Mouse (Mus musculus) kidney, adult 2 months (tissue): ENCODE data around the gene Lzts2. TPM values are rescaled to one million over a fixed set of nuclear protein-coding genes. Genes with fewer than 3 reads are reported as not detected.

Source experiments
- DNase-seq: peaks from one replicate; pipeline ENCODE4 v3.0.0; 2021
- H3K27ac ChIP-seq: fragments of 200-500 bp; 2 replicates; pipeline ENCODE4 v1.5.1; 2012; ENCODE audit warnings: low read depth, low read length, control low read depth, inconsistent platforms; ENCODE audit not compliant: insufficient read depth
- H3K27me3 ChIP-seq: fragments of 200-500 bp; replicated peaks from 2 replicates; pipeline ENCODE4 v1.6.1; 2012; ENCODE audit warnings: mild to moderate bottlenecking, moderate library complexity, low read length, inconsistent platforms; ENCODE audit not compliant: control insufficient read depth, insufficient read depth
- H3K36me3 ChIP-seq: fragments of 200-500 bp; 2 replicates; pipeline ENCODE4 v1.6.1; 2012; ENCODE audit warnings: mild to moderate bottlenecking, moderate library complexity, low read length, inconsistent platforms; ENCODE audit not compliant: control insufficient read depth, insufficient read depth
- H3K4me1 ChIP-seq: fragments of 200-500 bp; 2 replicates; pipeline ENCODE4 v1.6.1; 2011; ENCODE audit warnings: low read length; ENCODE audit not compliant: control insufficient read depth, insufficient read depth
- H3K4me3 ChIP-seq: fragments of 200-500 bp; 2 replicates; pipeline ENCODE4 v1.5.1; 2011; ENCODE audit warnings: mild to moderate bottlenecking, low read depth, low read length, control low read depth; ENCODE audit not compliant: insufficient read depth
- CTCF ChIP-seq: fragments of 200-500 bp; conservative IDR thresholded peaks from 2 replicates; pipeline ENCODE4 v1.5.1; 2011; ENCODE audit warnings: low read depth, mild to moderate bottlenecking, control low read depth, low read length, moderate library complexity, mixed read lengths; ENCODE audit not compliant: insufficient read depth, insufficient read length
- POLR2A ChIP-seq: fragments of 200-500 bp; IDR thresholded peaks from one replicate; pipeline ENCODE4 v1.6.1; 2011; ENCODE audit warnings: low read depth, low read length, control low read depth
- WGBS: fragments of 180-500 bp; shearing (Covaris S2); methylation state at CpG from one replicate; pipeline ENCODE4 v1.1.7; 2018; 5-methylcytosine and 5-hydroxymethylcytosine counted together
- polyA plus RNA-seq: library from polyadenylated mRNA; depleted of rRNA; stranded (reverse); fragments of >200 nt; gene quantifications from 2 replicates; pipeline ENCODE4 v1.2.3, GENCODE M21; 2012

Lzts2 gene
- polyA plus RNA-seq, 1 experiment, result 54.7 TPM

GRCm38 (mm10) chr19:44989567-44990495 lies 24.4 kb upstream of the Lzts2 start:
- 9% methylated on average over 22 of the region's 22 CpGs for WGBS
- peak; percentile 90 for DNase-seq
- Histone ChIP-seq H3K4me1 (peaks cover 23% of the 10 kb centered on the region), H3K36me3 (no peaks in the 10 kb centered on the region), H3K4me3 (peak overlapping the region; percentile 49), H3K27me3 (no peaks in the 10 kb centered on the region), H3K27ac (peak overlapping the region; percentile 21; the same call in 1 of the 2 replicates)
- TF ChIP-seq POLR2A, result no peak
- TF ChIP-seq CTCF, result no peak

- Histone ChIP-seq H3K27ac (no peak overlapping the region), H3K36me3 (no peaks in the 10 kb centered on the region), H3K4me1 (peaks cover 14% of the 10 kb centered on the region; the same call in 1 of the 2 replicates), H3K4me3 (no peak overlapping the region), H3K27me3 (no peaks in the 10 kb centered on the region)
- TF ChIP-seq CTCF (no peak), POLR2A (no peak)
- DNase-seq, result peak; percentile 68
- WGBS, result 67% methylated on average over 8 of the region's 8 CpGs
These were observed 23.2 kb upstream of the Lzts2 start for GRCm38 (mm10) chr19:44991031-44991430.

DNA sequence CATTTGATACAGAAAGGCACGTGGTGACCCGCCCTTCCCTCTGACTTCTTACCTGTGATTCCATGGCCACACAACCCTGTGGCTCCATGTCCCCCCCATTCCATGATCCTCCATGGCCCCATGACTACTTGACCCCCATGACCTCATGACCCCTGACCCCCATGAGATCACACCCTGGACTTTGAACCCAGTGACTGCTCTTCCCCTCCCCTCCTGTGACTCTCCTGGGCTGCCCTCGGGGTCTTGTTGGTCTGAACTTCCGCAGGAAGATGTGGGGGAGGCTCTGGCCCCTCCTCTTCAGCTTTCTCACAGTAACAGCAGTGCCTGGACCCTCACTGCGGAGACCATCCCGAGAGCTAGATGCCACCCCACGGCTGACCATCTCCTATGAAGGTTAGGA lies 22.0 kb upstream of the Lzts2 start:
- no peak for TF ChIP-seq CTCF
- TF ChIP-seq POLR2A, result no peak
- WGBS, result 49% methylated on average over 7 of the region's 7 CpGs
- Histone ChIP-seq H3K27ac (no peak overlapping the region), H3K4me3 (no peak overlapping the region), H3K36me3 (no peaks in the 10 kb centered on the region), H3K27me3 (no peaks in the 10 kb centered on the region), H3K4me1 (peaks cover 14% of the 10 kb centered on the region; the same call in 1 of the 2 replicates)
- DNase-seq, result no peak

GRCm38 (mm10) chr19:44992712-44993111 lies 21.5 kb upstream of the Lzts2 start:
- no peak for DNase-seq
- H3K4me1 ChIP-seq, result peaks cover 14% of the 10 kb centered on the region; the same call in 1 of the 2 replicates
- WGBS, result 67% methylated on average over 7 of the region's 7 CpGs
- H3K27ac ChIP-seq, result no peak overlapping the region
- H3K36me3 ChIP-seq, result no peaks in the 10 kb centered on the region
- no peaks in the 10 kb centered on the region for H3K27me3 ChIP-seq
- H3K4me3 ChIP-seq, result no peak overlapping the region
- TF ChIP-seq CTCF, result no peak
- TF ChIP-seq POLR2A, result no peak

DNA sequence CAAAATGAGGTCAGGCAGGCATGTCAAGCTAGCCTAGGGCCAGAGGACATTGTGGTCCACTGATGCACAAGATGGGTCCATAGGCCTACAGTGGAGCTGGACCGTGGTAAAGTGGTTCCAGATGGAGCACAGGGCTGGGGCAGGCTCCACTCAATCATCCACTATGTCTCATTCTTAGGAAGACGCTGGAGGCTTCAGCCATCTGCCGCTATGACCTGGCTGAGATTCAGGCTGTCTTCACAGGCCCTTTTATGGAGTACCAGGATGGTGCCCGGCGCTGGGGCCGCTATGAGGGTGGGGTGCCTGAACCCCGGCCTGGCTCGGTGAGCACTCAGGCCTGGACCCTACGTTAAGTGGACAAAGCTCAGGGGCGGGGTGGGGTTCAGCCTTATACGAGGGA lies 16.4 kb upstream of the Lzts2 start:
- H3K27me3 ChIP-seq, result no peaks in the 10 kb centered on the region
- DNase-seq, result no peak
- no peak overlapping the region for H3K4me3 ChIP-seq
- no peaks in the 10 kb centered on the region for H3K4me1 ChIP-seq
- no peak for TF ChIP-seq POLR2A
- TF ChIP-seq CTCF, result no peak
- H3K27ac ChIP-seq, result no peak overlapping the region
- H3K36me3 ChIP-seq, result no peaks in the 10 kb centered on the region
- 87% methylated on average over 11 of the region's 11 CpGs for WGBS

DNA sequence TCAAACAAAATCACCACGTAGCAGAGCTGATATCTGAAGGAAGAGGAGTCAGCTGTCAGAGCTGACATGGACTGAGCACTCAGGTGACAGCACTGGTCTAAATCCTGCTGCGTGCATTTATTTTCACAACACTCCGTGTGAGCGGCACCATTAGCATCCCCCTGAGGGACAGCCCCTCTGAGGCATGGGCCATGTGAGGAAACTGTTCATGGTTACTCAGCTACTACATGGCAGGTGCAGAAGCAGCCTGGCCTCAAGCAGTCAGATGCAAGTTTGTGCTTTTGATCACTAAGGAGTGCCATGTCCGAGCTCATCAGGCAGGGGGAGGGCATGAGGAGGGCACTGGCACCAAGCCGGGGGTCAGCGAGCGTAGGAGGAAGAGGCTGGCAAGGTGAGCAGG lies 14.6 kb upstream of the Lzts2 start:
- H3K27ac ChIP-seq, result no peak overlapping the region
- 81% methylated on average over 8 of the region's 8 CpGs for WGBS
- H3K4me1 ChIP-seq, result no peaks in the 10 kb centered on the region
- TF ChIP-seq POLR2A (no peak), CTCF (no peak)
- DNase-seq, result no peak
- no peaks in the 10 kb centered on the region for H3K36me3 ChIP-seq
- H3K27me3 ChIP-seq, result no peaks in the 10 kb centered on the region
- no peak overlapping the region for H3K4me3 ChIP-seq

- no peaks in the 10 kb centered on the region for H3K27me3 ChIP-seq
- TF ChIP-seq POLR2A (no peak), CTCF (peak; percentile 51; the same call in 1 of the 2 replicates)
- peaks cover 9% of the 10 kb centered on the region for H3K4me1 ChIP-seq
- H3K4me3 ChIP-seq, result no peak overlapping the region
- WGBS, result 60% methylated on average over 3 of the region's 3 CpGs
- peak; percentile 31 for DNase-seq
- no peaks in the 10 kb centered on the region for H3K36me3 ChIP-seq
- no peak overlapping the region for H3K27ac ChIP-seq
These were observed 11.9 kb upstream of the Lzts2 start for GRCm38 (mm10) chr19:45002301-45002700.
